Mouse (Mus musculus) intestine, embryonic 16.5 days (tissue): ENCODE data around the gene Fam120b. TPM values are rescaled to one million over a fixed set of nuclear protein-coding genes. Genes with fewer than 3 reads are reported as not detected.
"Not testable (repeated sequence)": the region's sequence is repeated elsewhere in the genome, so short reads cannot be mapped to it uniquely, and the experiment has no call there.

Experiments
- ATAC-seq: fragments of 200-750 bp; cut with Nextera tagmentation; 2 replicates; pipeline ENCODE4 v1.8.0; 2017; ENCODE audit warnings: moderate TSS enrichment, moderate library complexity
- H3K27ac ChIP-seq: fragments of 300-500 bp; sonication (generic); 2 replicates; pipeline ENCODE4 v1.5.1; 2014; ENCODE audit warnings: mild to moderate bottlenecking, low read length
- H3K27me3 ChIP-seq: fragments of 300-500 bp; sonication (generic); replicated peaks from 2 replicates; pipeline ENCODE4 v1.6.1; 2014; ENCODE audit warnings: low read length, control low read depth, mixed read lengths; ENCODE audit not compliant: control insufficient read depth, insufficient read depth
- H3K36me3 ChIP-seq: fragments of 300-500 bp; sonication (generic); 2 replicates; pipeline ENCODE4 v1.6.1; 2014; ENCODE audit warnings: low read length, control low read depth; ENCODE audit not compliant: control insufficient read depth, insufficient read depth
- H3K4me1 ChIP-seq: fragments of 300-500 bp; sonication (generic); 2 replicates; pipeline ENCODE4 v1.6.1; 2014; ENCODE audit warnings: low read length, control low read depth, mixed read lengths; ENCODE audit not compliant: control insufficient read depth, insufficient read depth
- H3K4me2 ChIP-seq: fragments of 300-500 bp; sonication (generic); 2 replicates; pipeline ENCODE4 v1.6.1; 2014; ENCODE audit warnings: low read depth, low read length, control low read depth
- H3K4me3 ChIP-seq: fragments of 300-500 bp; sonication (generic); 2 replicates; pipeline ENCODE4 v1.5.1; 2014; ENCODE audit warnings: mild to moderate bottlenecking, low read length
- H3K9ac ChIP-seq: fragments of 300-500 bp; sonication (generic); 2 replicates; pipeline ENCODE4 v1.6.1; 2014; ENCODE audit warnings: low read depth, low read length
- H3K9me3 ChIP-seq: fragments of 300-500 bp; sonication (generic); 2 replicates; pipeline ENCODE4 v1.6.1; 2016; ENCODE audit warnings: low read length, control low read depth; ENCODE audit not compliant: control insufficient read depth
- WGBS: fragments of 180-500 bp; shearing (Covaris S2); extraction: QIAGEN DNeasy Blood & Tissue Kit; methylation state at CpG from one replicate; pipeline ENCODE4 v1.1.7; 2014; 5-methylcytosine and 5-hydroxymethylcytosine counted together
- polyA plus RNA-seq: library from polyadenylated mRNA; unstranded; fragments of >200 nt; fragmentation: Nextera tagmentation; extraction: Ambion mirVana; gene quantifications from 2 replicates; pipeline ENCODE4 v1.2.1, GENCODE M21; 2015

Fam120b gene
- polyA plus RNA-seq, 1 experiment from 2014 or later, result 27.4 TPM

DNA sequence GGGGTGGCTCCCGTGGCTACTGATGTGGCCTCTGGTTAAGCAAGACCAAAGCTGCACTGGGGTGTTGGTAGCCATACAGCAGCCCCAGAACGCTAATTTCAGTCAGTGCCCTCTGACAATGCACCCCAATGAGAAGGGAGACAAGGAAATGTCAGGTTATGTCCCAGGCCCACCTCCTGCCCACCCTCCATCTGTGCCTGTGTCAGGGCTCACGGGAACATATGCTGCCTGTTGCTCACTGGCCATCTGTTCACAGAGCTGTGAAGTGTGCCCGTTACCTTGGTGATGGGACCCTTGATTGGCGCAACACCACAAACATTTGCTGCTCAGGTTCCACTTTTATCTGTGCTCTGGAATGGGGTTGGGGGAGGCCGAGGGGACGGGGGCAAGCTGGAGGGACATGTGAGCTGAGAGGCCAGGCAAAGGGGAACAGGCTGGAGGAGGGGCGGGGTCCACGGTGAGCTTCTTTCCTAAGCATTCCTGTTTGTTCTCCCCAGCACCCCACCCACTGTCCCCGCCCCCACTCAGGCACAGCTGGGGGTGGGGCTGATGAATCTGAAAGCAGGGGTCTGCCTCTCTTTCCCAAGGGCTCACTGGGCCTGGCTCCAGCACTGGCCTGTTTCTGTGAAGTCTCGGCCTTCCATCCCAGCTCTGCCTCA lies 44.6 kb downstream of the Fam120b start:
- 0 out of 2 replicates have a peak overlapping the region, but pooled peaks have one; percentile 22 for H3K4me2 ChIP-seq
- ATAC-seq, result peak; percentile 66
- no peak overlapping the region for H3K9ac ChIP-seq
- H3K36me3 ChIP-seq, result no peaks in the 10 kb centered on the region
- 11% methylated on average over 11 of the region's 11 CpGs for WGBS
- H3K9me3 ChIP-seq, result no peaks in the 10 kb centered on the region
- no peaks in the 10 kb centered on the region for H3K27me3 ChIP-seq
- no peak overlapping the region for H3K27ac ChIP-seq
- peaks cover 10% of the 10 kb centered on the region for H3K4me1 ChIP-seq
- H3K4me3 ChIP-seq, result no peak overlapping the region

DNA sequence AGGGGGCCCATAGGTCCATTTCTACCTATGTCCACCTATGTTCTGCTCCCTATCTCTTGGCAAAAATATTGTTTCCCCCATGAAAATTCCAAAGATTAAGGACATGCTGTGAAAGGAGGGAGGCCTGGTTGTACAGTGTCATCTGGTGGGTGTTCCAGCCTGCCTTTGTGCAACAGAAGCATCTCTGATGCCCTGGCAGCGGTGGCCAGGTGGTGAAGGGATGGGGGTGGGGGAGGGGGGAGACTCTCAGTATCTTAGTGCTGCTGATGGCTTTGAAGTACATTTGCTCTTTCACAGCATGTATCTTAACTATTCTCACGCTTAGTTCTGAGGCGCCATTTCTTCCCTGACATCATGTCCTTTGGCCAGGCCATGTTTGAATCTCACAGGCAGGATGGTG lies 49.4 kb downstream of the Fam120b start:
- no peaks in the 10 kb centered on the region for H3K27me3 ChIP-seq
- no peak overlapping the region for H3K27ac ChIP-seq
- WGBS, result 72% methylated on average over 3 of the region's 3 CpGs
- no peaks in the 10 kb centered on the region for H3K9me3 ChIP-seq
- H3K4me1 ChIP-seq, result peaks cover 6% of the 10 kb centered on the region
- no peak for ATAC-seq
- no peak overlapping the region for H3K4me3 ChIP-seq
- no peak overlapping the region for H3K9ac ChIP-seq
- no peaks in the 10 kb centered on the region for H3K36me3 ChIP-seq
- H3K4me2 ChIP-seq, result no peak overlapping the region

DNA sequence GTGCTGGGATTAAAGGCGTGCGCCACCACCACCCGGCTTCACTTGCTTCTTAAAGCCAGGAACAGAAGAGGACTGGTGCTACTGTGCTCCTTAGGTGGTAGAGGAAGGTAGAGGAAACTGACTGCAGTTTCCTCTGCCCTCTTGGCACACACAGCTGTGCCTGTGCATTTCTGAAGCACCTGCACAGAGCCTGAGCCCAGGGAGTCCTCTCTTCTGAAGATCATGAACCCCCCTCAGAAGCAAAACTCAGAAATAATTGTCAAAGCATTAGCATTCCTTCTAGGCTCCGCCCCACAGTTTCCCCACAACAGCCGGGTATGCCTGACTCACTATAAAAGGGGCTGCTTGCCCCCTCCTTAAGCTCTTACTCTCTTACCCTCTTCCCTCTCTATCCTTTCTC lies 51.8 kb downstream of the Fam120b start:
- no peak for ATAC-seq
- WGBS, result 61% methylated on average over 5 of the region's 5 CpGs

DNA sequence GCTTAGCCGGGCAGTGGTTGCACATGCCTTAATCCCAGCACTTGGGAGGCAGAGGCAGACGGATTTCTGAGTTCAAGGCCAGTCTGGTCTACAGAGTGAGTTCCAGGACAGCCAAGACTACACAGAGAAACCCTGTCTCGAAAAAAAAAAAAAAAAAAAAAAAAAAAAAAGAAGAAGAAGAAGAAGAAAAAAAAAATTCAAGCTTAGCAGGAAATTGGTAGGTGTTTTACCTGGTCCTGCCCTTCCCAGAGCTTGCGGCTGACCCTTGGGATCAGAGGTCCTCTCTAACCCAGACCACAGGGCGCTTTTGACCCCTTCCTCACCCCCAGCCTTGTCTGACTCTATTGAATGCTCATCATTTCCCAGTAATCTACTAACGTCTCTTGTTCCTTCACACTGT lies 53.1 kb downstream of the Fam120b start:
- not testable (repeated sequence) for H3K4me2 ChIP-seq, ATAC-seq, H3K27me3 ChIP-seq, H3K27ac ChIP-seq, H3K9me3 ChIP-seq, H3K9ac ChIP-seq, H3K36me3 ChIP-seq, H3K4me3 ChIP-seq, H3K4me1 ChIP-seq
- whole genome bisulfite sequencing, result 69% methylated on average over 6 of the region's 6 CpGs

More for the DNA sequence above, 51.8 kb downstream of the Fam120b start:
- Histone ChIP-seq H3K9me3 (no peaks in the 10 kb centered on the region), H3K9ac (no peak overlapping the region), H3K36me3 (no peaks in the 10 kb centered on the region), H3K4me1 (no peaks in the 10 kb centered on the region), H3K27ac (no peak overlapping the region), H3K4me3 (no peak overlapping the region), H3K27me3 (no peaks in the 10 kb centered on the region), H3K4me2 (no peak overlapping the region)

DNA sequence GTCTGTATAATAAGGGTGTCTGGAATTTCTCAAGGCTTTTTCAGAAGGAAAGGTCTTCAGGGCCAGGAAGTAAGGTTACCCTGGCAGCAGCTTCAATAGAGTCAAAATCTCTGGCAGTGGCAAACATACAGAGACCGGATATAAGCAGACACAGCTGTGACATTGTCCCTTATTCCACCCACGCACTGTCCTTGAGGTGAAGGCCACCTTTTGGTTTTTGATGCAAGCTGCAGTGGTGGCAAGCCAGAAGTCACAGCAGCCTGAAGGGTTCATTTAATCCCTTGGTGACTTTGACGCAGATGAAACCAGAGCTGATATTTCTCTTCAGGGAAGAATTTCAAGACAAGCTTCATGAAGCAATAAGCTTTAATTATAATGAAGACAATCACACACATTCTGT lies 53.6 kb downstream of the Fam120b start:
- WGBS, result 75% methylated on average over 3 of the region's 3 CpGs
- no peak overlapping the region for H3K4me2 ChIP-seq
- no peaks in the 10 kb centered on the region for H3K36me3 ChIP-seq
- no peaks in the 10 kb centered on the region for H3K4me1 ChIP-seq
- ATAC-seq, result no peak
- H3K27ac ChIP-seq, result no peak overlapping the region
- no peaks in the 10 kb centered on the region for H3K27me3 ChIP-seq
- no peaks in the 10 kb centered on the region for H3K9me3 ChIP-seq
- H3K9ac ChIP-seq, result no peak overlapping the region
- no peak overlapping the region for H3K4me3 ChIP-seq

DNA sequence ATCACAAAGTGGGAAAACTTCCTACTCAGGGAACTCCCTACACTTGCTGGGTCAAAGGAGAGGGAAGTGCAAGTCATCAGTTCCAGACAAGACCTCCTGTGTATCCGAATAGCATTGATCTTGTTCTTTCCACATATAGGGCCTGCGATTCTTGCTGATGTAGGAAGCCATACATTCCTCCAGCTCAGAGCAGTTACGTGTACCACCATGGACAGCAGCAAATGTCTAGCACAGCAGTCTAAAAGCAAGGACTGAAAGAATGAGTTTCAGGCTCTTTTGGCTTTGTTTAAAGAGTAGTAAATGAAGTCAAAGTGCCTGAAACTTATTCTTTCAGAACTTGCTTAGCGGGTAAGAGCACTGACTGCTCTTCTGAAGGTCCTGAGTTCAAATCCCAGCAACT lies 59.2 kb downstream of the Fam120b start:
- Histone ChIP-seq H3K4me1 (no peaks in the 10 kb centered on the region), H3K27ac (no peak overlapping the region), H3K9me3 (no peaks in the 10 kb centered on the region), H3K9ac (no peak overlapping the region), H3K4me2 (no peak overlapping the region), H3K27me3 (no peaks in the 10 kb centered on the region), H3K36me3 (no peaks in the 10 kb centered on the region), H3K4me3 (no peak overlapping the region)
- WGBS, result 75% methylated on average over 4 of the region's 4 CpGs
- no peak for ATAC-seq

DNA sequence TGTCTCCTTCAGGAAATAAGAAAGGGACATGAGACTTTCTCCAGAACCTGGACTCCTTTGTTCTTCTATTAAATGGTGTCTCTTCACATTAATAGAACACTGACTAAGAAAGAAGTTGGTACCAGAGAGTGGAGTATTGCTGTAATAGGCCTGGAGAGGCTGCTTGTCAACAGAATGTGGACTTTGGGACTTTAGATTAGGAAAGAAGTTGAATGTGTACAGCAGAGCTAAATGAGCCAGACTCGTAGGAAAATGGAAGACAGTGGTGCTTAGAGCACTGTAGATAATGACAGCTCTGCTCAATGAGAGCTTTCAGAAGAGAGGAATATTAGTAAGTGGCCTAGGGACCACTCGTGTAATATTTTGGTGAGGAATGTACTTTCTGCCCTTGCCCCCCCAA lies 60.6 kb downstream of the Fam120b start:
- 76% methylated on average over 2 of the region's 2 CpGs for WGBS

DNA sequence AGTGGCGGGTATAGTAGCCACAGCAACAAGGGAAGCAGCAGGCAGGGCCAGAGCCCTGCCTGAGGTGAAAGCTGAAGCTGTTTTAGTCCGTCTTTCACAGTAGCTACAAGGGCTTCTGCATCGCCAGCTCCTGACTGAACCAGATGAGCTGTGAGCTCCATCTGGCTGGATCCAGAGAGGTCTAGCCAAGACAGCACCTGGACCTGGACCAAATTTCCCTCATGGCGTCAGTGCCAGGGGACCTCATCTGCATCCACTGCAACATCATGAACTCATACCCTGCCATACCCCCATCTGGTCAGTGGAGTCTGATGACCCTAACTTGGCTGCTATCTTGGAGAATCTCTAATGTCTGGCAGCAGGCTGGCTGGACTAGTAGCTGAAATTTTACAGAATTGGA lies 63.8 kb downstream of the Fam120b start:
- Histone ChIP-seq H3K9me3 (no peaks in the 10 kb centered on the region), H3K27me3 (no peaks in the 10 kb centered on the region), H3K4me2 (no peak overlapping the region), H3K27ac (no peak overlapping the region), H3K9ac (no peak overlapping the region), H3K36me3 (no peaks in the 10 kb centered on the region), H3K4me3 (no peak overlapping the region), H3K4me1 (no peaks in the 10 kb centered on the region)
- ATAC-seq, result no peak
- 88% methylated on average over 4 of the region's 4 CpGs for WGBS

More for the DNA sequence above, 60.6 kb downstream of the Fam120b start:
- Histone ChIP-seq H3K9ac (no peak overlapping the region), H3K4me2 (no peak overlapping the region), H3K27ac (no peak overlapping the region), H3K9me3 (no peaks in the 10 kb centered on the region), H3K27me3 (no peaks in the 10 kb centered on the region), H3K4me3 (no peak overlapping the region), H3K4me1 (no peaks in the 10 kb centered on the region), H3K36me3 (no peaks in the 10 kb centered on the region)
- peak; percentile 87 for ATAC-seq

DNA sequence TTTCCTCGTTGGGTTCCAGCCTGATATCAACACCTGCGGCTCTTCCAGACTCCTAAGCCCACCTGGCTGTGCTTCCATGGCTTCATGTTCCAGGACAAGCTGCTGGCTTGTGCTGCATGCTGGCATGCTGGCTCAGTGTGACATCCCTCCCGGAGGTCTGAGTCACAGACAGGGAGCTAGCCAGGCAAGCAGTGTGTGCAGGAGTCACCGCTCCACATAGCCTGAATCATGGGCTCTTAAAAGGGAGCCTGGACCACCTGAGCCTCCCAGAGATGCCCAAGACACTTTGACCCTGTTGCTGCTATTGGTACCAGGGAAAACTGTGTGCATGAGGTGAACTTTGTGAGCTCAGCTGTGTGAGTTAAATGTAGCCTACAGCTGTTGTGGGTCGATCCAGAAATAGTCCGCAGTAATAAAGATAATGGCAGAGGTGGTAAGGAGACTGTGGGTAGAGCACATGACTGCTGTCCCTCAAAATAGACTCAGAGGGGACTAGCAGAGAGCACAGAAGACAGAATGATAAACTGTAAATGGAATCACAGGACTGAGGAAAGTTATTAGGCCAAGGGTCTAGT lies 66.0 kb downstream of the Fam120b start:
- 88% methylated on average over 6 of the region's 6 CpGs for WGBS
- H3K4me3 ChIP-seq, result no peak overlapping the region
- H3K27ac ChIP-seq, result no peak overlapping the region
- no peaks in the 10 kb centered on the region for H3K36me3 ChIP-seq
- no peak overlapping the region for H3K9ac ChIP-seq
- H3K4me1 ChIP-seq, result no peaks in the 10 kb centered on the region
- ATAC-seq, result no peak
- H3K27me3 ChIP-seq, result no peaks in the 10 kb centered on the region
- no peaks in the 10 kb centered on the region for H3K9me3 ChIP-seq
- H3K4me2 ChIP-seq, result no peak overlapping the region

DNA sequence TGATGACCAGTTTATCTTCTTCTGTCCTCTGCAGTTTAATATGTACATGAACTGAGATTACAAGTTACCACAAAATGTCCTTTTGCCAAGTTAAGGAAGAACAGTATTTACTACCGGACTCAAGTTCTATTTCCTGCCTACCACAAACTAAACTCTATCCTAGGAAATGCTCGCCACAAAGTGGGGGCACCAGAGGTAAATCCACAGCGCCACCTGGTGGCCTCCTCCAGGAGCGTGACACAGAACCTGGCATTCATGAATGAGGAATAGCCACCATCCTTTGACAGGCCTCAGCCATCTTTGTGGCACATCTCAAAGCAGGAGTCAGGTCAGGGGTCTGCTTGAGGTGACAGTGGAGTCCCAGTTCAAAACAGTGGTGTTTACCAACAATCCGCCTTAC lies 71.7 kb downstream of the Fam120b start:
- Histone ChIP-seq H3K36me3 (peaks cover 3% of the 10 kb centered on the region), H3K9me3 (no peaks in the 10 kb centered on the region), H3K9ac (no peak overlapping the region), H3K4me1 (no peaks in the 10 kb centered on the region), H3K27me3 (no peaks in the 10 kb centered on the region), H3K4me3 (no peak overlapping the region), H3K27ac (no peak overlapping the region), H3K4me2 (no peak overlapping the region)
- 23% methylated on average over 5 of the region's 5 CpGs for WGBS
- peak; percentile 66 for ATAC-seq
